Mouse (Mus musculus): ENCODE data around the gene Acsf3.

Acsf3 gene

GRCm38 (mm10) chr8:122775285-122776155 lies at the start of gene Acsf3:
Gene Acsf3, plus strand, starts transcription at chr8:122775486.
- in situ Hi-C loops (cut with MboI, MseI): no loop called here

GRCm38 (mm10) chr8:122726789-122727188 lies 48.5 kb upstream of the Acsf3 start:
- in situ Hi-C loops (cut with MboI, MseI): no loop called here

GRCm38 (mm10) chr8:122727412-122727811 lies 47.9 kb upstream of the Acsf3 start:
- in situ Hi-C loops (cut with MboI, MseI): no loop called here

GRCm38 (mm10) chr8:122728630-122729029 lies 46.7 kb upstream of the Acsf3 start:
- in situ Hi-C loops (cut with MboI, MseI): no loop called here

GRCm38 (mm10) chr8:122735110-122735509 lies 40.2 kb upstream of the Acsf3 start:
- in situ Hi-C loops (cut with MboI, MseI): loop anchor here in 1 of 2 experiments (10.0 kb wide), 1 partner anchor 690 kb away; no protein-coding TSS in a partner anchor

DNA sequence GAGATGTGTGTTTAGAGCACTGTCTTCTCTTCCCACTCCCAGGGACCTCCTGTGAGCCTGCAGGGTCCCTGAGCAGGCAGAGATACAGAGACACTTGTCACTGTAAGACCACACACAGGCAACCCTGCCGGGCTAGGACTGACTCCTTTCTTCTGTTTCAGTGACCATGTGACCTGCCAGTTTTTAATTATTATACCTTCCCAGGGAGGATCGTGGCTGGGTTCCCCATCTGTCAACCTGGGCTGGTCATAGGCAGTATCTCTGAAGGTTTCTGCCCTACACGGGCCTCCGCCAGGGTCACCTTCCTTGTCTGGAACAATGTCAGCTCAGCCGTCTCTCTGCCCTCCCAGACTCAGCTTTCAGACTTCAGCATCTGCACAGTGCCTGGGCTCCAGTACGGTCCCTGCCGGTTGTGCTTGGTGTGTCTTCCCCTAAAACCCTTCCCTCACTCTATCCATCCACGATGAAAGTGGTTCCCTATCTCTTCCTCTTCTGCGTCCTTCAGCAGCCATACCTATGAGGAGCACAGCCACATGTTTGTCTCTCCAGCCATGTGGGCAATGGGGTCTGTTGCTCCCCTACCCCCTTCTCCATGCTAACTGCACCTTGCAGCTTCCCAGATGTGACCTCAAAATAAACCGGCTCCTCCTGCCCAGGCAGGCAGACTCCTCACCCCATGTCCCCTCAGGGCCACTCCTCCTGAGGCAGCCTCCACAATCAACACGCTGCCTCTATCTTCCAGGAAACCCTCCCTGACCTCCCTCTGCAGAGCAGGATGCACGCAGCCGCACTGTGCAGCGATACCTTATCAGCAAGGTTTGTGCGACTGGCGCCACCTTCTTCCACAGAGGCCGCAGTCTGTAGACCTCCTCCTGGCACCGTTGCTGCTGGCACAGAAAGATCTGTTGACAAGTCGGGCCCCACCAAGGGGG lies 39.5 kb upstream of the Acsf3 start:
- in situ Hi-C loops (cut with MboI, MseI): loop anchor here in 1 of 2 experiments (10.0 kb wide), 1 partner anchor 691 kb away; no protein-coding TSS in a partner anchor

DNA sequence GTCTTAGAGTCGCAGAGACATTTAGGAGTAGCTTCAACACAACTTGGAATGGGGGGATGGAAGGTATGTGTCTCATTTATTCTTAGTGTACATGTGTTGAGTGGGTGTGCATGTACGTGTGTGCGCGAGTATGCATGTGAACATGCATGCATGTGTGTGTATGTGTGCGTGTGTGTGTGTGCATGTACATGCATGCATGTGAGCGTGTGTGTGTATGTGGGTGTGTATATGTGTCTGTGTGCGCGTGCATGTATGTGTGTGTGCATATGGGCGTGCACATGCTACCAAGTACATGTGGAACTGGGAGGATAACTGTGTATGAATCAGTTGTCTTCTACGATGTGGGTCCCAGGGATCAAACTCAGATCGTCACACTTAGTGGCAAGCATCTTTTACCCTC lies 38.7 kb upstream of the Acsf3 start:
- in situ Hi-C loops (cut with MboI, MseI): loop anchor here in 1 of 2 experiments (10.0 kb wide), 1 partner anchor 692 kb away; no protein-coding TSS in a partner anchor

GRCm38 (mm10) chr8:122737071-122737470 lies 38.2 kb upstream of the Acsf3 start:
- in situ Hi-C loops (cut with MboI, MseI): loop anchor here in 1 of 2 experiments (10.0 kb wide), 1 partner anchor 692 kb away; no protein-coding TSS in a partner anchor

DNA sequence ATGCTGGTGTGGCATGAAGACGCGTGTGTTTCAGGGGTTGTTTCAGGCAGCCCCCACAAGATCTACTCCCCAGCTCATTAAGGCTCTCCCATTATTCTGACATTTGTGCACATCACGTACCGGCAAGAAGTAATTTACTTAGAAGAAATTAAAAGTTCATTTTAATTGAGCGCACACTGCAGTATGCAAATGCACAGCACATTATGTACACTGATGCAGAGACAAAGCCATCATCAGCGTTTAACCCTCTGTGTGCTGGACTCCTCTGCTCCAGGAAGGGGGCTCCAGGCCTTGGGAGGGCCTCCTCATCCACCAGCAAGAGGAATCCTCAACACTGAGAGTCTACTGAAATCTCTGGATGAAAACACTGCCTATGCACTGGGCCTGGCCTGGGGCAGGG lies 37.4 kb upstream of the Acsf3 start:
- in situ Hi-C loops (cut with MboI, MseI): loop anchor here in 1 of 2 experiments (10.0 kb wide), 1 partner anchor 693 kb away; no protein-coding TSS in a partner anchor

GRCm38 (mm10) chr8:122739102-122739725 lies 36.1 kb upstream of the Acsf3 start:
- in situ Hi-C loops (cut with MboI, MseI): loop anchor here in 1 of 2 experiments (10.0 kb wide), 1 partner anchor 694 kb away; no protein-coding TSS in a partner anchor

GRCm38 (mm10) chr8:122742471-122742870 lies 32.8 kb upstream of the Acsf3 start:
- in situ Hi-C loops (cut with MboI, MseI): no loop called here

DNA sequence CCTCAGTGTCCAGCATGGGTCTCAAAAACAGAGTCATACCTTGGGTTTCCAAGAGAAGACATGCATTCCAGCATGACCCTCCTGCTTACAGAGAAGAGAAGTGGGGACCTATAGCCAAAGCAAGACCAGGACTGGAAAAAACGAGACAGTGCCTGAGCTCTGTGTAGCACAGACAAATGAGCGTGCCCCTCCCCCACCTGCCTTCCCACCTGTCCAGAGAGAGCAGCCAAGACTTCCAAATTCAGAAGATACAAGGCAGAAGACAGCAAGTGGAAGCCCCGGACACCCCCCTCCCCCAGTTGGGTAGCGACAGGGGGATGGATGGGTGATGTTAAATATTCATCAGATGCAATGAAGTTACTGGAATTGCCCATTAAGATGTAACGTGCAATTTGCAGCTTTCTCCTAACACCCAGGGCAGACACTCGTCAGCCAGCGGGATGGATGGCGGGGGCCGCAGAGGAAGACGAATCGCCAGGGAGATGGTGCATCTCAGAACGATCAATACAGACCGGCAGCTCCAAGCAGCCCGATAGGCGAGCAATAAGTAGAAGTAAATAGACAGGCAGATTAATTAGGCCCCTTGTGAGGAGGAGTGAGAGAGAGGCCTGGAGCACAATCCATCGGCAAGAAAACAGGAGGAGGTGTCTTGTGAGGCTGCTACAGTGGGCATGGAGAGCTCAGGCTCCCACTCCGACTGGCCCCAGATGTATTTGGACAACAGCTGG lies 30.1 kb upstream of the Acsf3 start:
- in situ Hi-C loops (cut with MboI, MseI): no loop called here

- in situ Hi-C loops (cut with MboI, MseI): no loop called here
Measured at GRCm38 (mm10) chr8:122745750-122746275, 29.5 kb upstream of the Acsf3 start.

DNA sequence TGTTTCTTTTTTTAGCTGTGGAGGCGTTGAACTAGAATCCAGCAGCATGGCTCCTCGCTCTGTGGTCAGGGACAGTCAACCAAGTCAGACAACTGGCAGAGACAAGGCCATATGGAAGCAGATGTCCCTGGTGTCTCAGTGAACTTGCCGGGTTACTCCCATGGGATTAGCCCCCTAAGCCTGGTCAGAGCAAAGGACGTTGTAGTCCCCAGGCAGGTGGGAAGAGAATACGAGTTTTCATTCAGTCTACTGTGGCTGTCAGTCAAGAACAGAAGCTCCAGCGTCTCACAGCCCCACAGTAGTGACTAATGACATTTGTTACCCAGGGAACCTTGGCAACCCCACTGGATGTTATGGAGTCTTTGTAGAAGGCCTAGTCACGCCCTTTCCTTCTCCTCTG lies 28.8 kb upstream of the Acsf3 start:
- in situ Hi-C loops (cut with MboI, MseI): no loop called here

- in situ Hi-C loops (cut with MboI, MseI): no loop called here
Measured at GRCm38 (mm10) chr8:122747825-122748224, 27.5 kb upstream of the Acsf3 start.

DNA sequence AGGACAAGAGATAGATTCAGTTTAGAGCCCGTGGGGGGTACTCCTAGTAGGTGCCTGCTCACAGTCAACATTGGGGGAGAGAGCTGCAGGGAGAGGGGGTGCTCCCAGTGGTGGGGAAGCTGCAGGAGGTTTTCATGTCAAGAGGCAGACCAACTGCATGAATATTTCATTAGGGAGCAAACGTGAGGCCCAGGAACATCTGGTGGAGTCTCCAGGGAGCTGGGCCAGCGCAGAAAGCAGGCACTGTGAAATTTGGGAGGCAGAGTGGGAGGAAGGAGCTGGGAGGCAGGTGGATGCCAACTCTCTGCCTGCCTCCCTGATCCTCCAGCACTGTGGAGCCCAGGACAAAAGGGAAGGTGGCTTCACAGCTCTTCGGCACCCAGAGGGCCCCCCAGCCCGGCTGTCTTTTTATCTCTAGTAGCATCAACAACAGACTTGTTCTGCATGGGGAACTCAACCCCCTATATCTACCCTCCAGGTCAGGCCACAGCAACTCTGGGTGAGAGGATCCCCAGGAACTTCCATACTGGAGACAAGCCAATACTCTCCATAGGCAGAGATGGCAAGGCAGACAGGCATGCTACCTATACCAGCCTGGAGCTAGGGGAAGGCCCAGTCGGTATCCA lies 25.8 kb upstream of the Acsf3 start:
- in situ Hi-C loops (cut with MboI, MseI): no loop called here

DNA sequence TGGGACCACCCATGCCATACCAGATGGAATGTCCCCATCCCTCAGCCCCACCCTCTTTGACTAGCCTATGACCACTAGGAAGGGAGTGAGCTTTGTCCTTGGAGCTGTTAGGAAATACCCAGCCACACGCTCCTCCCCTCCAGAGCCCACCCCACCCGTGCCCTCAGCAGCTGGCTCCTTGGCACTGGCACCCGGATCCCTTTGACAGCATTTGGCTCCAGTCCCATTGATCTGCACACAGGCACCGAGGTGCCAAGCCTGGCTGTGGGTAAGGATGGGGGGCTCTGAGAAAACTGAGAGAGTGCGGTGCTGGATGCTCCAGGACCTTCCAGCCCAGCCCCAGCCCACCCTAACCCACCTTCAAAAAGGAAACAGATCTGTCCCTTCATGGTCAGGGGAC lies 23.9 kb upstream of the Acsf3 start:
- in situ Hi-C loops (cut with MboI, MseI): no loop called here

GRCm38 (mm10) chr8:122752111-122752721 lies 23.1 kb upstream of the Acsf3 start:
- in situ Hi-C loops (cut with MboI, MseI): no loop called here

GRCm38 (mm10) chr8:122758597-122758996 lies 16.7 kb upstream of the Acsf3 start:
- in situ Hi-C loops (cut with MboI, MseI): no loop called here
